Mouse (Mus musculus): ENCODE results near the gene Aak1.

DNA sequence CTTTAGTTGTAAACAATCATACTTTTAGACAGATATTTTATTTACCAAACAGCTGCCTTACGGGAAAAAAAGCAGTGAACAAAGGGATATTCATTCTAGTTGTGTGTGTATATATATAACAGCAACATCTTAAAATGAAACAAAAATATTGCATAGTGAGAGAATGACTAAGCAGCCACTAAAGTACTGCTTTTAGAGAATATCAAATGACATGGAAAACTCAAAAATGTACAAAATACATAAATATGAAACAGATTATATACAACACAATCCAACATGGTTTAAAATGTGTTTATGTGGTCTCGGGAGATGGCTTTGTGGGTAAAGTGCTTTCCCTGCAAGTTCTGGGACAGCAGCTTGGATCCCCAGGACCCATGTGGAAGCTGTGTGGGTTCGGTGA, 5.7 kb upstream of the Aak1 start:
- TF ChIP-seq CTCF (conservative IDR thresholded peaks at IDR 0.05; ENCODE audit: low read length) = no peak
- TF ChIP-seq POU5F1 (IDR thresholded peaks at IDR 0.05; ENCODE audit: borderline replicate concordance, low read length) = no peak
- no peak for TF ChIP-seq NANOG (IDR thresholded peaks at IDR 0.05; ENCODE audit: borderline replicate concordance, low read length)

All from E14TG2a.4 (cell line).